Comparison of ENCODE assay signal across 21 mouse cellular contexts in genomic region chr13:22284578-22284977, GRCm38 (mm10). TPM values are rescaled to one million over a fixed set of nuclear protein-coding genes. Genes with fewer than 3 reads are reported as not detected.
DNase-seq lines count a peak whose midpoint lies in the region; ATAC-seq and TF ChIP-seq lines count a peak whose summit lies in the region.
"Had no signal": no experiment of that assay in that cellular context is flagged by ENCODE, and none has a peak within 500 bp of the region (broad histone marks: within the 10 kb centered on the region; RNA-seq: fewer than 3 reads in every experiment).

No protein-coding gene starts in this region.

- DNase-seq in forebrain, embryonic 14.5 days (ENCODE audit: low spot score), result peak; percentile 6
- no peak for DNase-seq in forebrain, postnatal 0 days
- DNase-seq in kidney, postnatal 0 days (ENCODE audit: low spot score), result no peak
- no peak for DNase-seq in kidney, adult 9 months
- peak; percentile 4 for DNase-seq in midbrain, postnatal 0 days (ENCODE audit: low spot score)
- DNase-seq in thymus, postnatal 14 days, result no peak
- DNase-seq: adrenal gland, adult 8-10 months; cerebellum, adult 11-12 months; cerebellum, postnatal 25 days; gastrocnemius, postnatal 10 days; kidney, adult 8-10 months; kidney, postnatal 4 days; thymus, postnatal 25 days had no signal

- no peak overlapping the region for H3K4me2 ChIP-seq in forebrain, embryonic 14.5 days (ENCODE audit: low read length)
- H3K4me2 ChIP-seq in forebrain, postnatal 0 days (ENCODE audit: low read depth), result no peak overlapping the region
- H3K4me2 ChIP-seq in kidney, postnatal 0 days (ENCODE audit: low read length), result no peak overlapping the region
- no peak overlapping the region for H3K4me2 ChIP-seq in midbrain, postnatal 0 days (ENCODE audit: low read depth, low read length, poor library complexity, severe bottlenecking)
- H3K4me2 ChIP-seq in midbrain, embryonic 16.5 days (ENCODE audit: low read length), result no peak overlapping the region
- H3K4me2 ChIP-seq: embryonic facial prominence, embryonic 12.5 days; hindbrain, embryonic 15.5 days; liver, embryonic 12.5 days had no signal

- no peak for TF ChIP-seq CTCF in forebrain, postnatal 0 days (IDR thresholded peaks at IDR 0.05; ENCODE audit: low read depth)
- TF ChIP-seq CTCF in kidney, postnatal 0 days (IDR thresholded peaks at IDR 0.05; ENCODE audit: low read depth), result peak; percentile 10; the same call in 1 of the 2 replicates
- TF ChIP-seq CTCF in midbrain, postnatal 0 days (IDR thresholded peaks at IDR 0.05), result peak; percentile 39

- no peaks in the 10 kb centered on the region for H3K36me3 ChIP-seq in forebrain, embryonic 14.5 days (ENCODE audit: control insufficient read depth, insufficient read depth, low read length)
- no peaks in the 10 kb centered on the region for H3K36me3 ChIP-seq in forebrain, postnatal 0 days (ENCODE audit: insufficient read depth)
- no peaks in the 10 kb centered on the region for H3K36me3 ChIP-seq in kidney, postnatal 0 days (ENCODE audit: insufficient read depth, low read length)
- H3K36me3 ChIP-seq in midbrain, postnatal 0 days (ENCODE audit: insufficient read depth, low read length), result no peaks in the 10 kb centered on the region
- H3K36me3 ChIP-seq in midbrain, embryonic 16.5 days (ENCODE audit: control insufficient read depth, insufficient read depth, low read length), result no peaks in the 10 kb centered on the region
- H3K36me3 ChIP-seq: embryonic facial prominence, embryonic 12.5 days; hindbrain, embryonic 15.5 days; liver, embryonic 12.5 days had no signal

- no peak overlapping the region for H3K9ac ChIP-seq in forebrain, embryonic 14.5 days (ENCODE audit: low read length)
- H3K9ac ChIP-seq in forebrain, postnatal 0 days, result no peak overlapping the region
- H3K9ac ChIP-seq in kidney, postnatal 0 days (ENCODE audit: low read depth, low read length), result no peak overlapping the region
- H3K9ac ChIP-seq in midbrain, postnatal 0 days (replicated peaks; ENCODE audit: low read length, poor library complexity, severe bottlenecking), result no peak overlapping the region
- no peak overlapping the region for H3K9ac ChIP-seq in midbrain, embryonic 16.5 days (ENCODE audit: low read depth, low read length)
- H3K9ac ChIP-seq: embryonic facial prominence, embryonic 12.5 days; hindbrain, embryonic 15.5 days; liver, embryonic 12.5 days had no signal

- 74% methylated on average over 2 of the region's 2 CpGs for WGBS in forebrain, embryonic 14.5 days
- 83% methylated on average over 2 of the region's 2 CpGs for WGBS in forebrain, postnatal 0 days
- 74% methylated on average over 2 of the region's 2 CpGs for WGBS in kidney, postnatal 0 days
- 79% methylated on average over 2 of the region's 2 CpGs for WGBS in midbrain, postnatal 0 days
- 77% methylated on average over 2 of the region's 2 CpGs for WGBS in midbrain, embryonic 16.5 days

- H3K9me3 ChIP-seq in forebrain, embryonic 14.5 days (replicated peaks; ENCODE audit: control insufficient read depth, low read length), result no peaks in the 10 kb centered on the region
- no peaks in the 10 kb centered on the region for H3K9me3 ChIP-seq in forebrain, postnatal 0 days (ENCODE audit: low read length)
- H3K9me3 ChIP-seq in kidney, postnatal 0 days (replicated peaks; ENCODE audit: low read length), result no peaks in the 10 kb centered on the region
- no peaks in the 10 kb centered on the region for H3K9me3 ChIP-seq in midbrain, postnatal 0 days (ENCODE audit: low read length)
- no peaks in the 10 kb centered on the region for H3K9me3 ChIP-seq in midbrain, embryonic 16.5 days (replicated peaks; ENCODE audit: control insufficient read depth, low read length, poor library complexity, severe bottlenecking)
- H3K9me3 ChIP-seq: embryonic facial prominence, embryonic 12.5 days; hindbrain, embryonic 15.5 days; liver, embryonic 12.5 days had no signal

- H3K4me1 ChIP-seq in forebrain, embryonic 14.5 days (ENCODE audit: control insufficient read depth, insufficient read depth, low read length), result no peaks in the 10 kb centered on the region
- H3K4me1 ChIP-seq in forebrain, postnatal 0 days (ENCODE audit: insufficient read depth), result no peaks in the 10 kb centered on the region
- H3K4me1 ChIP-seq in kidney, postnatal 0 days (replicated peaks; ENCODE audit: insufficient read depth, low read length), result no peaks in the 10 kb centered on the region
- H3K4me1 ChIP-seq in midbrain, postnatal 0 days (ENCODE audit: insufficient read depth, low read length), result no peaks in the 10 kb centered on the region
- no peaks in the 10 kb centered on the region for H3K4me1 ChIP-seq in midbrain, embryonic 16.5 days (ENCODE audit: control insufficient read depth, insufficient read depth, low read length)
- H3K4me1 ChIP-seq: embryonic facial prominence, embryonic 12.5 days; hindbrain, embryonic 15.5 days; liver, embryonic 12.5 days had no signal

- ATAC-seq in forebrain, embryonic 14.5 days, result no peak
- no peak for ATAC-seq in forebrain, postnatal 0 days
- no peak for ATAC-seq in kidney, postnatal 0 days (replicated peaks; ENCODE audit: low FRiP score, low read depth)
- no peak for ATAC-seq in midbrain, postnatal 0 days (ENCODE audit: low FRiP score)
- ATAC-seq in midbrain, embryonic 16.5 days, result no peak
- no peak for ATAC-seq in erythroblast, adult 5-6 weeks (replicated peaks; ENCODE audit: low FRiP score, poor library complexity, severe bottlenecking)
- ATAC-seq: liver, embryonic 12.5 days had no signal

- H3K27me3 ChIP-seq in forebrain, embryonic 14.5 days (replicated peaks; ENCODE audit: control insufficient read depth, insufficient read depth, low read length), result no peaks in the 10 kb centered on the region
- no peaks in the 10 kb centered on the region for H3K27me3 ChIP-seq in forebrain, postnatal 0 days (ENCODE audit: insufficient read depth, low read length)
- H3K27me3 ChIP-seq in kidney, postnatal 0 days (ENCODE audit: insufficient read depth, low read length), result no peaks in the 10 kb centered on the region
- no peaks in the 10 kb centered on the region for H3K27me3 ChIP-seq in midbrain, postnatal 0 days (ENCODE audit: insufficient read depth, low read length)
- H3K27me3 ChIP-seq in midbrain, embryonic 16.5 days (ENCODE audit: control insufficient read depth, insufficient read depth, low read depth, low read length), result no peaks in the 10 kb centered on the region
- H3K27me3 ChIP-seq: embryonic facial prominence, embryonic 12.5 days; hindbrain, embryonic 15.5 days; liver, embryonic 12.5 days had no signal

- H3K27ac ChIP-seq in forebrain, embryonic 14.5 days (ENCODE audit: low read depth, low read length), result no peak overlapping the region
- H3K27ac ChIP-seq in forebrain, postnatal 0 days (ENCODE audit: low read depth, low read length), result no peak overlapping the region
- H3K27ac ChIP-seq in kidney, postnatal 0 days, result no peak overlapping the region
- no peak overlapping the region for H3K27ac ChIP-seq in midbrain, postnatal 0 days (ENCODE audit: low read depth, low read length)
- no peak overlapping the region for H3K27ac ChIP-seq in midbrain, embryonic 16.5 days (ENCODE audit: low read length)
- H3K27ac ChIP-seq: embryonic facial prominence, embryonic 12.5 days; hindbrain, embryonic 15.5 days; liver, embryonic 12.5 days had no signal

- no peak overlapping the region for H3K4me3 ChIP-seq in forebrain, embryonic 14.5 days (ENCODE audit: low read depth, low read length)
- H3K4me3 ChIP-seq in forebrain, postnatal 0 days (ENCODE audit: low read depth, low read length), result no peak overlapping the region
- H3K4me3 ChIP-seq in kidney, postnatal 0 days (replicated peaks; ENCODE audit: low read depth, low read length), result no peak overlapping the region
- no peak overlapping the region for H3K4me3 ChIP-seq in midbrain, postnatal 0 days (ENCODE audit: low read depth, low read length)
- no peak overlapping the region for H3K4me3 ChIP-seq in midbrain, embryonic 16.5 days (ENCODE audit: low read depth, low read length)
- H3K4me3 ChIP-seq: embryonic facial prominence, embryonic 12.5 days; hindbrain, embryonic 15.5 days; liver, embryonic 12.5 days had no signal

RNA-seq across cellular contexts. Expression of gene Vmn1r196, which starts 5.1 kb away (rescaled TPM):
- not detected in 2 replicates for polyA plus RNA-seq in forebrain, embryonic 14.5 days (2014; fragmentation: Nextera tagmentation; extraction: Ambion mirVana)
- not detected in 2 replicates for total RNA-seq in forebrain, postnatal 0 days (2014; rRNA removed)
- not detected in 2 replicates for polyA plus RNA-seq in forebrain, postnatal 0 days (2015; fragmentation: Nextera tagmentation; extraction: Ambion mirVana)
- polyA plus RNA-seq in kidney, postnatal 0 days (2015; fragmentation: Nextera tagmentation; extraction: Ambion mirVana), result not detected in 2 replicates
- not detected in 2 replicates for total RNA-seq in midbrain, postnatal 0 days (2014; rRNA removed)
- not detected in 2 replicates for polyA plus RNA-seq in midbrain, postnatal 0 days (2015; fragmentation: Nextera tagmentation; extraction: Ambion mirVana)
- polyA plus RNA-seq in midbrain, embryonic 16.5 days (2015; fragmentation: Nextera tagmentation; extraction: Ambion mirVana), result not detected in 2 replicates
- not detected in 2 replicates for total RNA-seq in erythroblast, adult 5-6 weeks (2015; ENCODE audit: low replicate concordance)
- total RNA-seq in erythroblast, adult 5-6 weeks (2017; ENCODE audit: low replicate concordance), result not detected in 2 replicates
- total RNA-seq: adrenal gland, adult 8-10 months; gastrocnemius, postnatal 10 days; heart, postnatal 25 days had no signal
- polyA plus RNA-seq: embryonic facial prominence, embryonic 12.5 days; hindbrain, embryonic 15.5 days; limb, embryonic 11.5 days; liver, embryonic 12.5 days; neural tube, embryonic 11.5 days had no signal

RNA-seq across cellular contexts. Expression of gene Vmn1r195, which starts 14.3 kb away (rescaled TPM):
- not detected in 2 replicates for polyA plus RNA-seq in forebrain, embryonic 14.5 days (2014; fragmentation: Nextera tagmentation; extraction: Ambion mirVana)
- not detected in 2 replicates for total RNA-seq in forebrain, postnatal 0 days (2014; rRNA removed)
- not detected in 2 replicates for polyA plus RNA-seq in forebrain, postnatal 0 days (2015; fragmentation: Nextera tagmentation; extraction: Ambion mirVana)
- polyA plus RNA-seq in kidney, postnatal 0 days (2015; fragmentation: Nextera tagmentation; extraction: Ambion mirVana), result not detected in 2 replicates
- not detected in 2 replicates for total RNA-seq in midbrain, postnatal 0 days (2014; rRNA removed)
- polyA plus RNA-seq in midbrain, postnatal 0 days (2015; fragmentation: Nextera tagmentation; extraction: Ambion mirVana), result not detected in 2 replicates
- not detected in 2 replicates for polyA plus RNA-seq in midbrain, embryonic 16.5 days (2015; fragmentation: Nextera tagmentation; extraction: Ambion mirVana)
- total RNA-seq in erythroblast, adult 5-6 weeks (2015; ENCODE audit: low replicate concordance), result not detected in 2 replicates
- not detected in 2 replicates for total RNA-seq in erythroblast, adult 5-6 weeks (2017; ENCODE audit: low replicate concordance)
- total RNA-seq: adrenal gland, adult 8-10 months; gastrocnemius, postnatal 10 days; heart, postnatal 25 days had no signal
- polyA plus RNA-seq: embryonic facial prominence, embryonic 12.5 days; hindbrain, embryonic 15.5 days; limb, embryonic 11.5 days; liver, embryonic 12.5 days; neural tube, embryonic 11.5 days had no signal

RNA-seq across cellular contexts. Expression of gene Vmn1r197, which starts 39.8 kb away (rescaled TPM):
- not detected in 2 replicates for polyA plus RNA-seq in forebrain, embryonic 14.5 days (2014; fragmentation: Nextera tagmentation; extraction: Ambion mirVana)
- total RNA-seq in forebrain, postnatal 0 days (2014; rRNA removed), result not detected in 2 replicates
- not detected in 2 replicates for polyA plus RNA-seq in forebrain, postnatal 0 days (2015; fragmentation: Nextera tagmentation; extraction: Ambion mirVana)
- not detected in 2 replicates for polyA plus RNA-seq in kidney, postnatal 0 days (2015; fragmentation: Nextera tagmentation; extraction: Ambion mirVana)
- total RNA-seq in midbrain, postnatal 0 days (2014; rRNA removed), result not detected in 2 replicates
- polyA plus RNA-seq in midbrain, postnatal 0 days (2015; fragmentation: Nextera tagmentation; extraction: Ambion mirVana), result not detected in 2 replicates
- not detected in 2 replicates for polyA plus RNA-seq in midbrain, embryonic 16.5 days (2015; fragmentation: Nextera tagmentation; extraction: Ambion mirVana)
- not detected in 2 replicates for total RNA-seq in erythroblast, adult 5-6 weeks (2015; ENCODE audit: low replicate concordance)
- not detected in 2 replicates for total RNA-seq in erythroblast, adult 5-6 weeks (2017; ENCODE audit: low replicate concordance)
- total RNA-seq: adrenal gland, adult 8-10 months; gastrocnemius, postnatal 10 days; heart, postnatal 25 days had no signal
- polyA plus RNA-seq: embryonic facial prominence, embryonic 12.5 days; hindbrain, embryonic 15.5 days; limb, embryonic 11.5 days; liver, embryonic 12.5 days; neural tube, embryonic 11.5 days had no signal

RNA-seq across cellular contexts. Expression of gene Vmn1r194, which starts 40.6 kb away (rescaled TPM):
- polyA plus RNA-seq in forebrain, embryonic 14.5 days (2014; fragmentation: Nextera tagmentation; extraction: Ambion mirVana), result not detected in 2 replicates
- total RNA-seq in forebrain, postnatal 0 days (2014; rRNA removed), result not detected in 2 replicates
- polyA plus RNA-seq in forebrain, postnatal 0 days (2015; fragmentation: Nextera tagmentation; extraction: Ambion mirVana), result not detected in 2 replicates
- not detected in 2 replicates for polyA plus RNA-seq in kidney, postnatal 0 days (2015; fragmentation: Nextera tagmentation; extraction: Ambion mirVana)
- not detected in 2 replicates for total RNA-seq in midbrain, postnatal 0 days (2014; rRNA removed)
- not detected in 2 replicates for polyA plus RNA-seq in midbrain, postnatal 0 days (2015; fragmentation: Nextera tagmentation; extraction: Ambion mirVana)
- not detected in 2 replicates for polyA plus RNA-seq in midbrain, embryonic 16.5 days (2015; fragmentation: Nextera tagmentation; extraction: Ambion mirVana)
- total RNA-seq in erythroblast, adult 5-6 weeks (2015; ENCODE audit: low replicate concordance), result not detected in 2 replicates
- total RNA-seq in erythroblast, adult 5-6 weeks (2017; ENCODE audit: low replicate concordance), result not detected in 2 replicates
- total RNA-seq: adrenal gland, adult 8-10 months; gastrocnemius, postnatal 10 days; heart, postnatal 25 days had no signal
- polyA plus RNA-seq: embryonic facial prominence, embryonic 12.5 days; hindbrain, embryonic 15.5 days; limb, embryonic 11.5 days; liver, embryonic 12.5 days; neural tube, embryonic 11.5 days had no signal

Comparison
In these comparisons a context has a peak if more than half of its experiments do, and no peak if none do; other contexts are left out.
1. DNase-seq: peak in forebrain, embryonic 14.5 days (single experiment) and midbrain, postnatal 0 days (single experiment); none in forebrain, postnatal 0 days (single experiment), kidney, postnatal 0 days (single experiment), kidney, adult 9 months (single experiment) and thymus, postnatal 14 days (single experiment).